Mouse (Mus musculus) left cerebral cortex, adult 2 months (tissue): ENCODE measurements around the gene Ncam1. TPM values are rescaled to one million over a fixed set of nuclear protein-coding genes. Genes with fewer than 3 reads are reported as not detected.
A peak's percentile ranks its signal among the peaks of the same experiment; 100 is the strongest.

ENCODE experiments used
- DNase-seq, 2 experiments: peaks; one replicate each; pipeline ENCODE4 v3.0.0; 2021 to 2022; ENCODE audit warnings: low spot score in 2 of 2, mixed read lengths in 1 of 2; ENCODE audit errors: extremely low spot score in 1 of 2
- H3K27ac ChIP-seq: fragments of 200-600 bp; 2 replicates; pipeline ENCODE4 v1.8.1; 2022
- H3K4me3 ChIP-seq: fragments of 200-600 bp; 2 replicates; pipeline ENCODE4 v1.8.1; 2022
- CTCF ChIP-seq: fragments of 200-600 bp; IDR thresholded peaks from 2 replicates; pipeline ENCODE4 v1.8.1; 2022; ENCODE audit warnings: antibody characterized with exemption, mild to moderate bottlenecking, moderate library complexity
- intact Hi-C: fragments of 180-260 bp; cut with DNase I; formaldehyde crosslinking; loops from one replicate; pipeline ENCODE4 v1.15.1; 2025
- long read RNA-seq, 2 experiments: library from polyadenylated mRNA; stranded (forward); transcript quantifications; one replicate each; pipeline ENCODE4 v2.0.0; 2021; ENCODE audit warnings: borderline mapping rate in 2 of 2
- total RNA-seq, 2 experiments: library from RNA; stranded (reverse); gene quantifications; 2 replicates each; pipeline ENCODE4 v1.2.3; 2021

Gene Ncam1
- 100 to 1,000 TPM; 270 to 291 TPM for total RNA-seq
- long read RNA-seq, experiment 1, partial matches to known transcripts: 48 of 142 reads
- long read RNA-seq, experiment 1, other reads (novel, unspliced or antisense): 93 of 142 reads
- long read RNA-seq, experiment 2, partial matches to known transcripts: 52 of 105 reads
- long read RNA-seq, experiment 2, other reads (novel, unspliced or antisense): 53 of 105 reads

DNA sequence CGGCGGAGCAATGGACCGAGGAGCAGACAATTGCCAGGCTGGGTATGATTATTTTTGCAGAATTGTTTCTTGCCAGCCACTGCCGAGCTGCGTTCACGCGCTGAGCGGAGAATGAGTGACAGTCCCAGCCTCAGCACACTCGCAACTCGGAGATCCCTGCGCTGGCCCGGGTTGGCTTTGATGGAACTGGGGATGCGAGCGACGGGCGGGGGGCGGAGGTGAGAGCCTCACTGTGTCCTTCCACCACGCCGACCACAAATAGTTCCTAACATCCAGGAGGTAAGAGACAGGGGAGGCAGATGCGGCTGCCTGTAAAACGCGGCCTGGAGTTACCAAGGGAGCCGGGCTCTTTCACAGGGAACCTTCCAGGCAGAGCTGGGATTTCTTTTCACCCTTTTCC lies at the start of gene Ncam1:
Gene Ncam1, minus strand, starts transcription at position 120 of the 400 bp plus-strand sequence.
- H3K4me3 ChIP-seq: peak within 1 kb of the TSS; percentile 94
- H3K27ac ChIP-seq: peak within 1 kb of the TSS; percentile 98
- intact Hi-C loops: loop anchor here (2.0 to 10.0 kb wide), 11 partner anchors 42 to 374 kb away; no protein-coding TSS in a partner anchor
- TF ChIP-seq CTCF: no peak
- DNase-seq: peak; percentile 96

DNA sequence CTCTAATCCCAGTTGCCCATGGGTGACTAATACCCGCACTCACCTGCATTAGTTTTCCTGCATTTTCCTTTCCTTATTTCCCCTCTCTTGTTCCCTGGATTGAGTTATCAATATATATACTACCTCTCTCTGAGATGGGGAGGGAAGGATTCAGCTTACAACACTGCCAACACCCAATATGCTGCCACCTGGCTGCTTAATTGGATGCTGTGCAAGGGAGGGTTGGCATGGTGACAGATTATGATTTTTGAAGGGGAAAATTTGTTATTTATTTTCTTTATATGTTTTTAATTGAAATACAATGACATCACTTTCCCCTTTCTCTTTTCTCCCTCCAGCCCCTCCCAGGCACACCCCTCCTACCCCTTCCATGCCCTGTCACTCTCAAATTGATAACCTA lies 35.3 kb upstream of the Ncam1 start:
- no peak; the same call in 1 of the 2 replicates for TF ChIP-seq CTCF
- Histone ChIP-seq H3K27ac (no peak overlapping the region), H3K4me3 (no peak overlapping the region)
- intact Hi-C loops: no loop called here
- DNase-seq: no peak

DNA sequence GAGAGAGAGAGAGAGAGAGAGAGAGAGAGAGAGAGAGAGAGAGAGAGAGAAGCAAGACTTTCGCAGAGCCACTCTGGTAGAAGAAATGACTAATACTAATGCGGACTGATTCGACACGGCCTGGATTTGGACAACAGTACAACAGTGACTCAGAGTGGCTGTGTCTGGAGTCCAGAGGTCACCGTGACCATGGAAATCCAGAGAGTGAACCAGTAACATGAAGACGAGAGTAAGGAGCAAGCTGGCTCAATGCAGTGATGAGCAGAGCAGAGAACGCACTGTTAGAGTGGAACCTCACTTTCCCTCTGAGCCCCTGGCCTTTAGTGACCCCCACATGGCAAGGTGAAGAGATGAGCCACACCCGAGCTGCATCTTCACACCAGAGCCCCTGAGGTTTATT lies 28.9 kb upstream of the Ncam1 start:
- no peak overlapping the region for H3K4me3 ChIP-seq
- intact Hi-C loops: no loop called here
- TF ChIP-seq CTCF: no peak
- no peak for DNase-seq
- H3K27ac ChIP-seq: no peak overlapping the region

DNA sequence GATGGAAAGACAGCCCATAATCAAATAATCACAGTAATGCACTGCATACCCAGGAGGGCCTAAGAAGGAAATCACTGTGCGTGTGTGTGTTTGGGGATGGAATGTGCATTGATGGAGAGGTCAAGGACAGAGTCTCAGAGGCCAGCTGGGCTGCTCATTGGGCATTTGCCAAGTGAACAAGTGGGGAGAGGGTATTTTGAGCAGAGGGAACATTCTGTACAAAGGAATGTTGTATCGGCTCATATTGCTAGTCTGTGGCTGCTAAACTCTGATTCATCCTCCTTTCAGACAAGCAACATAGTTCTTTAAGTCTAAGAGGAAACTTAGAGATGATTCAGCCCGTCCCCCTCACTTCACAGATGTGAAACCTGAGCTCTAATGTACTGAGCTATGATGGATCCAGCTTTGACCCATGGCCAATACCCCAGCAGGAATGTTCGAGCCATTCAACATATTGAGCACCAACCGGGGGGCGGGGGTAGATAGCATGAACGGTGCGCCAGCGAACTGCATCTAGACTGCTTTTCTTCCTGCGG lies 17.5 kb upstream of the Ncam1 start:
- intact Hi-C loops: no loop called here
- no peak for TF ChIP-seq CTCF
- no peak for DNase-seq
- no peak overlapping the region for H3K4me3 ChIP-seq
- H3K27ac ChIP-seq: no peak overlapping the region

DNA sequence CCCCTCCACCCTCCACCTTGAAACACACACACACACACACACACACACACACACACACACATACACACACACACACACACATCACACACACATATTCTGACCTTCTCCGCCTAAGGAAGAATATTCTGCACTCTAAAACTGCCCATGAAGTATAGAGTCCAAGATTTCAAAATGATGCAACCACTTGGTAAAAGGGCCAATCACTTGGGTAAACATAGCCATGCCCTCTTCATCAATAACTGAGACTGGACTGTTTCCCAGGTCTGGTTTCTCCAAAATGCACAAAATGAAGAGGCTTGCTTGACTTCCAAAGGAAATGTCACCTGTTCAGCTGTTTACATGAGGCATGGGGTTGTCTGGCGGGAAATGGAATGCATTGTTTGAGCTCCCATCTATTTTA lies 15.7 kb upstream of the Ncam1 start:
- no peak for TF ChIP-seq CTCF
- Histone ChIP-seq H3K4me3 (no peak overlapping the region), H3K27ac (no peak overlapping the region)
- intact Hi-C loops: no loop called here
- no peak for DNase-seq

DNA sequence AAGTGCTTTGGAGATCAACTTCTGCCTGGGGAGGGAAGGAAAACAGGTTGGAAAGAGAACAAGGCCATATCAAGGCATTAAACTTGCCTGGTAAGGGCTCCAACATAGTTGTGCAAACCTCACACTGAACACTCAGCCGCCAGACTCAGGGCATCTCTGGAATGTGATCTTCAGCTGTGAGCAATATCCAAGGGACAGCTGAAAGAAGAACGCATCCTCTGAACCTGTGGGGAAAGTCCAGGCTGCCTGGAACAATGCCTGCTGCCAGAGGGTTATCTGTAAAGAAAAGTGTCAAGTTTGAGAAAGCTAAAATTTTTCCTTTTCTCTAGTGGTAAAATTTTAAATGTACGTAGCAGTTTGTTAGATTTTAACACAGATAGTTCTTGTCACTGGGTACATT lies 4.5 kb upstream of the Ncam1 start:
- TF ChIP-seq CTCF: no peak
- H3K27ac ChIP-seq: no peak overlapping the region
- DNase-seq: no peak
- no peak overlapping the region for H3K4me3 ChIP-seq
- intact Hi-C loops: loop anchor here (5.0 kb wide), 1 partner anchor 134 kb away; no protein-coding TSS in a partner anchor

DNA sequence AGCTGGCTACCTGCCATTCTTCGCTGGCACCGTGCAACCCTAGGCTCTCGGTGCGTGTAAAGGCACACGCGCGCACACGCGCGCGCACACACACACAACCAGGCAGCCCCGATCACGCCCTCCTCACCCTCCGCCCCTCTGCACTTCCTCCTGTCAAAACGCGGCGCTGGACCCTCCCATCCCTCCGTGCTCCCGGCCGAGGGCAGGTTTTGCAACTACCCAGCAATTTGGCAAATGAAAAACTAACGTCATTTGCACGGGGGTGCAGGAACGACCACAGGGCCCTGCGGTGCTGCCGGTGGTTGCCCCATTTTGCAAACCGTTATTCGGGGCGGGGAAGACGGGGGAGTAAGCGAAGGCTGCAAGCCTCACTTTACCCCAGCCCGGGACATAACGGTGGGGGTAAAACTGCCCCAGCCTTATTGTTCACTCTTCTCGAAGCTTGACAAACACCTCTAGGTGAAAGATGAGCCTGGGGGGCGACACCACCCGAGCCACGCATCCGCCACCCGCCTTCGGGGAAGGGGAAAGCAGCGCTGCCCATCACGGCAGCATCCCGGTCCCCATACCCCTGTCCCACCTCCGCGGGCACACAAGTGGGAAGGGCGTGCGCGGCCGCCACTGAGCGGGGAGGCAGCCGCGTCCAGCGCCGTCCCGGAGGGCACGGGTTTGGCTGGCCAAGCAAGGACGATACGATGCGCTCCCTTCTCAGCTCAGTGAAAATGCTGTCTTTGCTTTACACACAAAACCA lies 729 bp downstream of the Ncam1 start:
- intact Hi-C loops: loop anchor here (2.0 to 10.0 kb wide), 11 partner anchors 41 to 375 kb away; no protein-coding TSS in a partner anchor
- TF ChIP-seq CTCF: no peak
- DNase-seq: peak; percentile 68 to 70
- H3K4me3 ChIP-seq: peak overlapping the region; percentile 94
- peak overlapping the region; percentile 98 for H3K27ac ChIP-seq

DNA sequence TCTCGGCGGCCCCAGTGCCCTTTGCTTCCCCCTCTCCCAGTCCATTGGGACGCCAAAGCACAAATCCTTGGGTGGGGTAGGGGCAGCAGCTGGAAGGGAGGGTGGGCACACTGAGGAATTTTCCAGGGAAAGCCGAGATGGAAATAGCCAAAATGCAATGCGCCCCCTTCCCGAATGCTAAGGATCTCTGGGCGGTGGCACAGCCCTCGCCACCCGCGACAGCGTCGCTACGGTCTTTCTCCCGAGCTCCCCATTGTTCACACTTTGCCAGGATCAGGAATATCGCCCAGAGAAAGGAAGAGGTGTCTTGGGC lies 1.3 kb downstream of the Ncam1 start:
- peak overlapping the region; percentile 98 for H3K27ac ChIP-seq
- H3K4me3 ChIP-seq: peak overlapping the region; percentile 94
- intact Hi-C loops: loop anchor here (5.0 to 10.0 kb wide), 8 partner anchors 40 to 305 kb away; no protein-coding TSS in a partner anchor
- TF ChIP-seq CTCF: no peak
- no peak for DNase-seq

DNA sequence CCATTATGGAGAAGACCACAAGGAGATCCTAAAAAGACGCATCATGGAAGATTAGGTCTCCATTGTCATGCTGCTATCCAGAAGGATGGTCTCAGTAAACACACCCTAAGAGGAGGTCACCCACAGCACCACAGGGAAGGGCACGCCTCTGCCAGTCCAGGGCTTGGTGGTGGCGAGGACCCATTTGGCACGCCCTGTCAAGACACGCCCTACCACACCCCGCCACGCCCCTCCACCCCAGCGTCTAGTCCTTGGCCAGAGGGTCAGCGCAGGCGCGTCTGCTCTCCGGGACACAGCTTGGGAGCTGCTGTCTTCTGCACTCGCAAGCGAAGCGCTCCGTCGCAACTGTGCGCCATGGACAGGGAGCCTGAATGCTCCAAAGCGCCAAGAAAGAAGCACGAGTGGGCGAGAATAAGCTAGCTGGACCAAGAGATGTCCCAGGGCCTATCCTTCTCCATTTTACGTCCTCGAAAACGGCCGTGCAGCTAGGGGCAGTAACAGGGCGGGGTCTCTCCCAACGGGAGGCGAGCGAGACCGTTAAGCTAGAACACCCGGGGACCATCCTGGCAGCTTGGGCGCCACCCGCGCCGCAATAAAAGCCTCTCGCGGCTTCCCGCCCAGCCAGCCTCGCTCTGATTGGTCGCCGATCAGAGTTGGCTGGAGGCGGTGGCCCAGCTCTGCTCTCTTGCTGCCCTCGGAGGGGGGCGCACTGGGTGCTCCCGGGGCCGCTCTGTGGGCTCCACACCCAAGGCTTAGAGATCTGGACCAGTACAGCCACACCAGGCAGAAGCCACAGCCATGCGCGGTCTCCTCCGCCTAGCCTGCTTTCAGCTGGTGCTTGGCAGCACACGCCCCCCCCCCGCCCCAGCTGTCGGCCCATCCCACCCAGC lies 1.9 kb downstream of the Ncam1 start:
- TF ChIP-seq CTCF: no peak
- Histone ChIP-seq H3K4me3 (peak overlapping the region; percentile 94), H3K27ac (peak overlapping the region; percentile 98)
- intact Hi-C loops: loop anchor here (5.0 to 10.0 kb wide), 8 partner anchors 40 to 305 kb away; no protein-coding TSS in a partner anchor
- DNase-seq: peak; percentile 82 to 83

DNA sequence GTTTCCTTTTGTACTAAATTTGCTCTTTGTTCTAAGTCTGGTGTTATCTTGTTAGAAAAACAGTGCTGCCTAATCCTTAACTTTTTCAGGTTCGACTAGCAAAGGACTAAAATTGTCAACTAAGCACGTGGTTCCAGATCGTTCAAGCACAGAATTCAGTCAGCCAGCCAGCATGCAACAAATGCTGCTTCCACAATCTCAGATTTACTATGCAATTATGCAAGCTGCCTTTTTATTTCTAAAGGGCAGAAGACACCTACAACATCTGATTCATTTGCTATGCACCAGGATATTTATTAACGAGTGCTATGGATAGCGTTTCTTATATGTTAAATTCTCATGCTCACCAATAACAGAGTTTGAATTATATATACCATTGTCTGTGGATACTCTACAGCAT lies 2.8 kb downstream of the Ncam1 start:
- TF ChIP-seq CTCF: no peak
- H3K4me3 ChIP-seq: peak overlapping the region; percentile 94; the same call in 1 of the 2 replicates
- intact Hi-C loops: loop anchor here (5.0 to 10.0 kb wide), 8 partner anchors 39 to 306 kb away; no protein-coding TSS in a partner anchor
- no peak overlapping the region for H3K27ac ChIP-seq
- DNase-seq: no peak

DNA sequence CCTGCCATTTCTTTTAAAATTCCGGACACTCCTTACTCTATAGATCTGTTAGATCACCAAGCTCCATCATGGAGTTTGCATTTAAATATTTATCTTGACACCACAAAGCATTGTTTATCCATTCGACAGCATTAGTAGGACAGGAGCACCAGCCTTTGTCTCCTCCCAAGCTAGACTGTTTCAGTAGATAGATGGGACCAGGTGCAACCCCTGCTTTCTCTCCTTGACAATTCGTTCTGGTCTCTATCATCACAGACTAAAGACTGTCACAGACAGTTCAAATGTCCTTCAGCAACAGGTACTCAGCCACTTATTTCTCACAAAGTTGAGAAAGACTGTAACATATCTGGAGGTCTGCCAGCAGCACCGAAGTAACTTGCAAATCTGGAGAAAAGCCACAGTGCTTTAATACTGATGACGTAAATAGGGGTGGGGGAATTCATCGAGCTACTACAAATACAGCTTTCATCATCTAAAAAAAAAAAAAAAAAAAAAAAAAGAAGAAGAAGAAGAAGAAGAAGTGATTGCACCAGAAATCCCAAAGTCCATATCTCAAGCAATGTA lies 4.7 kb downstream of the Ncam1 start:
- no peak for TF ChIP-seq CTCF
- no peak for DNase-seq
- Histone ChIP-seq H3K4me3 (no peak overlapping the region), H3K27ac (no peak overlapping the region)
- intact Hi-C loops: loop anchor here (10.0 kb wide), 2 partner anchors 269 to 299 kb away; no protein-coding TSS in a partner anchor
